Mouse (Mus musculus) WW6 (cell line): Measurements from ENCODE around the gene Dnajc30.

Source experiments
- DNase-seq: peaks from one replicate; pipeline ENCODE4 v3.0.0-alpha.2; 2013; ENCODE audit warnings: low read depth, low spot score

The Dnajc30 gene

DNA sequence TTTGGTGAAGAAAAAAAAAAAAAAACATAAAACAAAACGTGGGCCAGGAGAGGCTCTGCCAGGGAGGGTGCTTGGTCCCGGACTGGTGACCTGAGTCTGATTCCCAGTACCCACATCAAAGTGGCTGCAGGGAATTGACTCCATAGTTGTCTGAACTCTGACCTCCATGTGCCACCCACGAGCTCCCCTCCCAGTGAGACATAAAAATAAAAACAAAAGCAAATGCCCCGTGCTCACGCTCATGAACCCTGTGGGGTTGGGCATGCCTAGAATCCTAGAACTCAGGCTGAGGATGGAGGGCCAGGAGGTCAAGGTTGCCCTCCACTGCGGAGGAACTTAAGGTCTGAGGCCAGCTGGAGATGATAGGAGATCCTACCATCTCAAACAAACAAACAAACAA, 45.0 kb downstream of the Dnajc30 start:
- no peak for DNase-seq

GRCm38 (mm10) chr5:135109426-135109825, 45.4 kb downstream of the Dnajc30 start:
- no peak for DNase-seq

DNA sequence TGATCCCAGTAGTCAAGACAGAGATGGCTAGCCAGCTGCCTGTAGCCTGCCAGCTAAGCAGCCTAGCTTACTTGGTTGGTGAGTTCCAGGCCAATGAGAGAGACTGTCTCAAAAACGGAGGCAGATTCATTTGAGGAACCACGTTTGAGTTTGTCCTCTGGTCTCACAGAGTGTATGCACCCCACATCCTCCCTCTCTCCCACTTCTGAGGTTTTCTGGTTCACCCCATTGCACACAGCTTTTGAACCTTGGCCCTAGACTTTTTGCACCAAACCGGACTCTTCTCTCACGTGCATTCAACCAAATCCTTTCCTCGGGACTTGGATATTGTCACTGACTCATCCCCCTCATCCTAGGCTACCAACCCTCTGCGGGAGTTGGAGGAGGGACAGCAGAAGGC, 46.0 kb downstream of the Dnajc30 start:
- DNase-seq, result no peak

DNA sequence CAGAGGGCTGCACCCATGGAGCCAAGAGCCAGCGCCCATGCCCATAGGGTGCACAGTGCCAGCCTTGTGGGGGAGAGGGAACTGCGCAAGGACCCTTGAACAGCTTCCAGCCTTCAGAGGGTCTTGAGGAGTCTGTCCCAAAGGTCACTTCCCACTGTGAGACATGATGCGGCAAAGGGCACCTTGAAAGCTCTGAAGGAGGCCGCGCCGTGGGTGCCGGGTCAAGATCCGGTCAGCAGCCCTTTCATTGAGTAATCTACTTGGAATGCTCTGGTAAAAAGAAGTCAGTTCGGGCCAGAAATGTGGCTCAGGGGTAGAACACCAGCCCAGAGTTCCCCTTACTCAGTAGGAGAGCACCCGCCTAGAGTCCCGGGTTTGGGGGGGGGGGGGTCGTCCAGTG, 49.8 kb downstream of the Dnajc30 start:
- DNase-seq, result no peak

DNA sequence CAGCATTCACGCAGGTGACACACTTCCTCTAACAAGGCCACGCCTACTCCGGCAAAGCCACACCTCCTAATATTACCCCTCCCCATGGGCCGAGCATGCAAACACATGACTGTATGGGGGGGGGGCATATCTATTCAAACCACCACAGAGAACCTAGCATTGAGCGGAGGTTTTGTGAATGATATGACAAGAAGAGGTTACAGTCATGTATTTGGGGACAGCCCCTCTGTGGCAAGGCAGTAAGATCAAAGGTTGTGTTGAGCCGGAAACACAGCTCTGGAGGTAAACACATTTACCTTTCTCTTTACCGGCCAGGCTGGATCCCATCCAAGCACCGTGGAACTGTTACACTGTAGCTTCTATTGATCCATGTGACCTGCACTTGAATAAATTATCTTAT, 51.2 kb downstream of the Dnajc30 start:
- no peak for DNase-seq
